Mouse (Mus musculus): ENCODE results near the gene Garnl3. TPM values are rescaled to one million over a fixed set of nuclear protein-coding genes. Genes with fewer than 3 reads are reported as not detected.
A peak's percentile ranks its signal among the peaks of the same experiment; 100 is the strongest.

Garnl3 gene
- 0.96 and 1.2 TPM in 2 replicates for polyA plus RNA-seq (2012; rRNA removed)

- Histone ChIP-seq H3K27me3 (ENCODE audit: control insufficient read depth, insufficient read depth, low read length) (no peaks in the 10 kb centered on the region), H3K27ac (ENCODE audit: control insufficient read depth, insufficient read depth, low read length) (no peak within 1 kb of the TSS), H3K4me3 (ENCODE audit: control insufficient read depth, insufficient read depth, low read length) (peak within 1 kb of the TSS; percentile 48), H3K36me3 (ENCODE audit: control insufficient read depth, insufficient read depth, low read length) (no peaks in the 10 kb centered on the region), H3K4me1 (replicated peaks; ENCODE audit: control insufficient read depth, insufficient read depth, low read length) (peaks cover 19% of the 10 kb centered on the region)
- 1% methylated on average over 22 of the region's 22 CpGs for WGBS
- peak; percentile 73 for DNase-seq
- peak; percentile 69; the same call in 1 of the 2 replicates for TF ChIP-seq CTCF (IDR thresholded peaks at IDR 0.05; ENCODE audit: borderline replicate concordance, control insufficient read depth, extremely low read depth, insufficient read depth, low read length, poor library complexity)
- TF ChIP-seq POLR2A (IDR thresholded peaks at IDR 0.05; ENCODE audit: control insufficient read depth, extremely low read depth, insufficient read depth, low read length, poor library complexity) = peak; percentile 21; the same call in 1 of the 2 replicates
Measured at GRCm38 (mm10) chr2:33131500-33132092, at the start of gene Garnl3. Garnl3 (minus strand) TSS chr2:33131654.

- Histone ChIP-seq H3K27me3 (ENCODE audit: control insufficient read depth, insufficient read depth, low read length) (no peaks in the 10 kb centered on the region), H3K27ac (ENCODE audit: control insufficient read depth, insufficient read depth, low read length) (no peak overlapping the region), H3K4me1 (replicated peaks; ENCODE audit: control insufficient read depth, insufficient read depth, low read length) (no peaks in the 10 kb centered on the region), H3K4me3 (ENCODE audit: control insufficient read depth, insufficient read depth, low read length) (no peak overlapping the region), H3K36me3 (ENCODE audit: control insufficient read depth, insufficient read depth, low read length) (no peaks in the 10 kb centered on the region)
- 93% methylated on average over 16 of the region's 16 CpGs for WGBS
- TF ChIP-seq CTCF (IDR thresholded peaks at IDR 0.05; ENCODE audit: borderline replicate concordance, control insufficient read depth, extremely low read depth, insufficient read depth, low read length, poor library complexity) = no peak
- TF ChIP-seq POLR2A (IDR thresholded peaks at IDR 0.05; ENCODE audit: control insufficient read depth, extremely low read depth, insufficient read depth, low read length, poor library complexity) = no peak
- DNase-seq = no peak
Measured at GRCm38 (mm10) chr2:33179930-33180630, 48.6 kb upstream of the Garnl3 start.

- Histone ChIP-seq H3K36me3 (ENCODE audit: control insufficient read depth, insufficient read depth, low read length) (no peaks in the 10 kb centered on the region), H3K27ac (ENCODE audit: control insufficient read depth, insufficient read depth, low read length) (no peak overlapping the region), H3K27me3 (ENCODE audit: control insufficient read depth, insufficient read depth, low read length) (no peaks in the 10 kb centered on the region), H3K4me3 (ENCODE audit: control insufficient read depth, insufficient read depth, low read length) (no peak overlapping the region), H3K4me1 (replicated peaks; ENCODE audit: control insufficient read depth, insufficient read depth, low read length) (no peaks in the 10 kb centered on the region)
- no peak for DNase-seq
- TF ChIP-seq POLR2A (IDR thresholded peaks at IDR 0.05; ENCODE audit: control insufficient read depth, extremely low read depth, insufficient read depth, low read length, poor library complexity) = no peak
- TF ChIP-seq CTCF (IDR thresholded peaks at IDR 0.05; ENCODE audit: borderline replicate concordance, control insufficient read depth, extremely low read depth, insufficient read depth, low read length, poor library complexity) = no peak
- WGBS = 90% methylated on average over 14 of the region's 14 CpGs
Measured at GRCm38 (mm10) chr2:33179171-33179929, 47.9 kb upstream of the Garnl3 start.

DNA sequence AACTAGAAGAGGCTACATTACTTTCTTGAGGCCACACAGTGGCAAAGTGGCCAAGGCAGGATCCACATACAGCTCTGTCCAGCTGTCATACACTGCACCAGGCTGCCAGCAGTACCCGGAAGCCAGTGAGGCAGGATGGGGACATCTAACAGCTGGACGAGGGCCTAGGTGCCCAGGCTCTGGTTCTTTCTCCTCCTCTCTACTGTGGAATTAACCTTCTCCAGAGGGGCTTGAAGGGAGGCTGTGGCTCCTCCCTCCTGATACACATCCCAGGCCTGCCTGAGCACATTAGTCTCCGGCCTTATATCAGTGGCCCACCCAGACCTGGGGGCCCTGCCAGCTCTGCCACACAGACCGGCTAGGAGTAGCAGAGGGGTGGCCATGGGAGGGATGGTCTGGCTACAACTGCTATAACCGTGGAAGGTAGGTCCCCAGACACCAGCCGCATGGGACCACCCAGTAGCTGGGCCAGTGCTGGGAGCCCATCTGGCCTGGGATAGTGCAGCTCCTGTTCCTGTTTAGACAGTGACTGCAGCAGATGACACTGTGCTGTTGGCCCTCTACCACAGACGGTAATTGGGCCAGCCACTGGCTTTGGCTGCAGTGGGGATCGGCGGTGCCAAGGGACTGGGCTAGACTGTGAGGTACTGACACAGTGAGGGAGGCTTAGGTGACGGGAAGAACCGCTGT lies 46.9 kb upstream of the Garnl3 start:
- Histone ChIP-seq H3K4me1 (replicated peaks; ENCODE audit: control insufficient read depth, insufficient read depth, low read length) (no peaks in the 10 kb centered on the region), H3K27ac (ENCODE audit: control insufficient read depth, insufficient read depth, low read length) (no peak overlapping the region), H3K4me3 (ENCODE audit: control insufficient read depth, insufficient read depth, low read length) (no peak overlapping the region), H3K27me3 (ENCODE audit: control insufficient read depth, insufficient read depth, low read length) (no peaks in the 10 kb centered on the region), H3K36me3 (ENCODE audit: control insufficient read depth, insufficient read depth, low read length) (no peaks in the 10 kb centered on the region)
- TF ChIP-seq POLR2A (IDR thresholded peaks at IDR 0.05; ENCODE audit: control insufficient read depth, extremely low read depth, insufficient read depth, low read length, poor library complexity) (no peak), CTCF (IDR thresholded peaks at IDR 0.05; ENCODE audit: borderline replicate concordance, control insufficient read depth, extremely low read depth, insufficient read depth, low read length, poor library complexity) (no peak)
- DNase-seq = no peak
- WGBS = 96% methylated on average over 11 of the region's 11 CpGs

DNA sequence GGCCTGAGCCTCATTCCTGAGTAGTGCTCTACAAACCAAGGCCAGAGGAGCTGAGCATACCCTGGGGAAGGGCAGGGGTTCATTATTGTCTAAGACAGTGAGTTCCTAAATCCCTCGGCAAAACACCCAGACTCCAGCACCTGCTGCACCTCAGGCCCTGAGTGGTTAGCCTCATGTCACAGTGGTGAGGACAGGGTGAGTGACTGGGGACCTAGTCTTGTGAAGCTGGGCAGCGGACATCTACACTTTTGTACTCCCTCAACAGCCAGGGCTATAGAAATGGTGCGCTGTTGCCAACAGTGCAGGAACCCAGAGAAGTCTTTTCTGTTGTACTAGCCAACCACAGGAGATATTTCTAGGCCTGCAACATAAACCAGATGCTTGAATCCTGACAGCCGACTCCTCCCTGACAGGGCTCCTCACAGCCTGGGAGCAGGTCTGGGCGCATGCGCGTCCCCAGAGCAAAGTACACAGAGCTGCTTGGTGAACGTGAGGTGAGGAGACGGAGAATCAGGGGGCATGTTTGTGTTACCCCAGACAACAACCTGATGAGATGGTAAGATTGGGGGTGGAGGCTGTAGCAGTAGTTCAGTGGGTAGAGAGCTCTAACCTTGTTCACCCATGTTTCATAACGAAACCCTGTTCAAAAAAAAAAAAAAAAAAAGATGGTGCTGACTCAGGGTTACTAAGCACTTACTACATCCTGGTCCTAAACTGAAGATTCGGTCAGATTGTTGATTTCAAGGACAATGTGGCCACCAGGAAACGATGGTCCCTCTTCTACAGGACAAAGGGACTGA lies 46.2 kb upstream of the Garnl3 start:
- TF ChIP-seq POLR2A (IDR thresholded peaks at IDR 0.05; ENCODE audit: control insufficient read depth, extremely low read depth, insufficient read depth, low read length, poor library complexity) (no peak), CTCF (IDR thresholded peaks at IDR 0.05; ENCODE audit: borderline replicate concordance, control insufficient read depth, extremely low read depth, insufficient read depth, low read length, poor library complexity) (no peak)
- Histone ChIP-seq H3K27ac (ENCODE audit: control insufficient read depth, insufficient read depth, low read length) (no peak overlapping the region), H3K27me3 (ENCODE audit: control insufficient read depth, insufficient read depth, low read length) (no peaks in the 10 kb centered on the region), H3K4me1 (replicated peaks; ENCODE audit: control insufficient read depth, insufficient read depth, low read length) (no peaks in the 10 kb centered on the region), H3K4me3 (ENCODE audit: control insufficient read depth, insufficient read depth, low read length) (no peak overlapping the region), H3K36me3 (ENCODE audit: control insufficient read depth, insufficient read depth, low read length) (no peaks in the 10 kb centered on the region; the same call in 1 of the 2 replicates)
- WGBS = 92% methylated on average over 12 of the region's 12 CpGs
- no peak for DNase-seq

All from thymus, adult 2 months (tissue).